Mouse (Mus musculus) hematopoietic stem cell, adult 5-6 weeks (primary cell): ENCODE data around the gene Slc35e2. TPM values are rescaled to one million over a fixed set of nuclear protein-coding genes. Genes with fewer than 3 reads are reported as not detected.
A peak's percentile ranks its signal among the peaks of the same experiment; 100 is the strongest.
"Not testable (repeated sequence)": the region's sequence is repeated elsewhere in the genome, so short reads cannot be mapped to it uniquely, and the experiment has no call there.

Experiments used
- ATAC-seq, 2 experiments: fragments of 125-278 bp in 1 of 2; replicated peaks in 1 of 2; 2 replicates each; pipeline ENCODE4 v1.8.0; 2016 to 2017; ENCODE audit warnings: inconsistent platforms in 2 of 2, mild to moderate bottlenecking in 2 of 2, moderate number of reproducible peaks in 2 of 2, low read depth in 1 of 2, moderate TSS enrichment in 1 of 2; ENCODE audit not compliant: low FRiP score in 2 of 2, poor library complexity in 2 of 2, severe bottlenecking in 2 of 2, insufficient read depth in 1 of 2, low TSS enrichment in 1 of 2
- total RNA-seq: library from RNA; stranded (forward); fragments of 172-1452, 232-1000 nt; gene quantifications from 2 replicates; pipeline ENCODE4 v1.2.3, GENCODE M21; 2017

Slc35e2 gene
- total RNA-seq, 1 experiment from 2014 or later: 22.6 TPM

- ATAC-seq: no peak
These were observed 811 bp downstream of the Slc35e2 start for GRCm38 (mm10) chr4:155601997-155602456.

GRCm38 (mm10) chr4:155602753-155603152, 1.5 kb downstream of the Slc35e2 start:
- ATAC-seq: no peak

GRCm38 (mm10) chr4:155603801-155604200, 2.6 kb downstream of the Slc35e2 start:
- ATAC-seq: no peak

- ATAC-seq: no peak
These were observed 3.9 kb downstream of the Slc35e2 start for GRCm38 (mm10) chr4:155605132-155605531.

- no peak for ATAC-seq
These were observed 5.6 kb downstream of the Slc35e2 start for GRCm38 (mm10) chr4:155606825-155607224.

GRCm38 (mm10) chr4:155611860-155612259, 10.6 kb downstream of the Slc35e2 start:
- ATAC-seq: no peak

- ATAC-seq: no peak
These were observed 12.0 kb downstream of the Slc35e2 start for GRCm38 (mm10) chr4:155613264-155613663.

GRCm38 (mm10) chr4:155618321-155618720, 17.1 kb downstream of the Slc35e2 start:
- no peak for ATAC-seq

- ATAC-seq: peak; percentile 98
These were observed 23.4 kb downstream of the Slc35e2 start, which contains the start of gene Cdk11b for GRCm38 (mm10) chr4:155624338-155625291. TSS of gene Cdk11b (plus strand) at chr4:155624854.

- peak in 1 of 2 experiments; percentile 62; a peak in 1 of 4 replicates for ATAC-seq
These were observed 29.1 kb downstream of the Slc35e2 start for GRCm38 (mm10) chr4:155630267-155630666.

GRCm38 (mm10) chr4:155635766-155636499, 34.7 kb downstream of the Slc35e2 start:
- ATAC-seq: no peak

- no peak for ATAC-seq
These were observed 42.3 kb downstream of the Slc35e2 start for GRCm38 (mm10) chr4:155643531-155643930.

GRCm38 (mm10) chr4:155645308-155645707, 44.1 kb downstream of the Slc35e2 start, which contains the start of gene Gm10563:
TSS of gene Gm10563 (minus strand) at chr4:155645408.
- ATAC-seq: not testable (repeated sequence)

- ATAC-seq: no peak
These were observed 44.5 kb downstream of the Slc35e2 start for GRCm38 (mm10) chr4:155645721-155646120.

GRCm38 (mm10) chr4:155649355-155649754, 48.1 kb downstream of the Slc35e2 start:
- ATAC-seq: no peak

GRCm38 (mm10) chr4:155651553-155652269, 50.5 kb downstream of the Slc35e2 start:
- no peak for ATAC-seq

GRCm38 (mm10) chr4:155652283-155653085, 51.3 kb downstream of the Slc35e2 start:
- no peak for ATAC-seq
